Mouse (Mus musculus) mouse trophoblast stem cell (cell line): ENCODE results near the gene Dclre1b.
"Not testable (repeated sequence)": the region's sequence is repeated elsewhere in the genome, so short reads cannot be mapped to it uniquely, and the experiment has no call there.

ENCODE experiments used
- in situ Hi-C, 2 experiments: fragments of 300-500 bp; cut with MseI, MboI; formaldehyde crosslinking; loops; 2 replicates in 1 of 2; 3 replicates in 1 of 2; pipeline ENCODE4 v1.15.1; 2025

Dclre1b gene

DNA sequence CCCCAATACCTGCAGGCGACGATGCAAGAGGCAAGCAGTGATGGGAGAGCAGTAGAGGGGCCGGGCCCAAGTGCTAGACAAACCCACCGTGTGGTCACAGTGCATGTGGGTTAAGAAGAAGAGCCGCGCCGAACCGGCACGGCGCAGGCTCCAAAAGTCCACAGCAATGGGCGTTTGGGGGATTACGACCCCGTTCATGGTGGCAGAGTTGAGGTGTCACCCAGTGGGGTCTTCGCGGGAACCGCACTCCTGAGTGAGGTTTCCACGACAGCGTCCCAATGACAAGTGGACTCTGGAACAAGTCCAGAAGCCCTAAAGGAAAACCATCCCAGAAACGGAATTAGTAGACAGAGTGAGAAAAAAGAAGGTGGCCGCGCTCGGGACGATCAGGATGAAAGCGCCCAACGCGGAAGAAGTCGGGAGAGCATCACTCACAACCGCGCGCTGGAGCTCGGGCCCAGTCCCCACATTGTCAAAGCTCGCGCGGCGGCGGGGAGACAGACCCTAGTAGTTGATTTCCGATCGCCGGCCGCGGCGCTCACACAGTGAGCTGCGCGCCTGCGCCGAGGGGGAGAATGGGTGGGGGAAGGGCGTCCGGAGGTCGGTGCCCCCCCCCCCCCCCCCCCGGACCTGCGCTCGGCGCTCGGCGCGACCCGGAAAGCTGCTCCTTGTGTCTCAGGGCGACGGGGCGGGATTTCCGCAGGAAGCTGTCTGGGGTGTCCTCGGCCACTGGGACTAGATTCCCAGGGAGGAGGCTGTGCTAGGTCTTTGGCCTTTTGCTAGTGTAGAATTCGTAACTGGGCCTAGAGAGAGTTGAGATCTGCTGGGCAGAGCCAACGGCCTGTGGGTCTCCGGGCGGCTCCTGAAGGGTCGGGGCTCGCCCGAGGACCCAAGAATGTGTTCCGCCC lies at the start of gene Dclre1b, which contains the start of the genes Ap4b1 and Gm43064:
Gene Dclre1b, minus strand, starts transcription at position 554 of the 908 bp plus-strand sequence.
Gene Ap4b1, plus strand, starts transcription at position 630 of the 908 bp plus-strand sequence.
Gene Gm43064, plus strand, starts transcription at position 683 of the 908 bp plus-strand sequence.
- in situ Hi-C loops: no loop called here

DNA sequence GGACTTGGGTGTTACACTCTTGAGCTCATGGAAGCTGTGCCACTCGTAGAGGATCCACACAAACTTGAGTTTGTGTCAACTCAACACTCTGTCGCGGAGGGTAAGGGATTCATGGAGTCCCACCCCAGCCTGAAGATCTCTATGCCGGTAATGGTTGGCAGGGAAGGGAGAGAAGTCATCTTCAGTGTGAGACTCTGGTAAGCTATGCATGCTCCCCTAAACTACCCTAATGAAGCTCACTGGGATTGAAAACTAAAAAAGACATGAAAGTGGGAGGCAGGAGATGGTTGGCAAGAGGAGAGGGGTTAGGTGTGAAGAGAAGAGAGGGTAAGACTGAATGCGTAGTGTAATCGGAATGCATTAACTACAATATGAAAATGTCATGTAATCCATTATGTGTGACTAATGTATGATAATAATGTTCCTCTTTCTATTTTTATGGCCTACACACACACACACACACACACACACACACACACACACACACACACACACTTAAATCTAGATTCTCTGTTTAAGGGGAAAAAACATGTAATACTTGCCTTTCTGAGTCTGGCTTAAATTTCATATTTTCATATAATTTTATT lies 48.8 kb upstream of the Dclre1b start:
- in situ Hi-C loops: no loop called here

DNA sequence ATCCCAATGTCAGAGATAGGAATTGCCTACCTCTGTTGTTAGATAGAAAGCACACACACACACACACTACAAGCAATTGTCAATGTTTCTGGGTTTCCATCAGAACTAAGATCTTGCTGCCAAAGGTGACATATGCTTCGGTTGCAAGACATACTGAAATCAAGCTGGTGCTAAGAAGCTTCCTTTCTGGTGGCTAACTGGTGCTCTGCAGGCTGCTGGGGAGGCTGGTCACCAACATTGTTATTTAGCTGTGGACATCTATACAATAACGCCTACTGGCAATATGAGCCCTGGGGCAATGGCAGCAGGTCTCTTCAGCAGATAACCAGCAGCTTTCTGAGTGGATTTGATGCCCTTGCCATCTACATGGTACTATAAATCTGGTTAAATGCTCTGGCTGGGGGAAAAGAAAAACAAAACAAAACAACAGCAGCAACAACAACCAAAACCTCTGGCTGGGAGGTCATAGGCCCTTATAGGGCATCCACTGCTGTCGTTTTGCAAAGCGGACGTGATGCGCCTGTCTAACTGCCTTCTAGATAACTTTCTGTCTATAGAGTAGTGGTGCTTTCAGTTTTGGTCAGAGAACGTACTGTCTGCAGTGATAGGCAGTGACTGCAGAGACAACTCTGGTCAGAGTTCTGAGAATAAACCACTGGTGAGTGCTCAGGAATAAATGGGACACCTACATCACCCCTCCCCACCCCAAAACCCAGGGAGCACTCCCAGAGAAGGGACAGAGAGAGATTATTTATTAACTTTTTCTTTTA lies 48.0 kb upstream of the Dclre1b start:
- in situ Hi-C loops: no loop called here

DNA sequence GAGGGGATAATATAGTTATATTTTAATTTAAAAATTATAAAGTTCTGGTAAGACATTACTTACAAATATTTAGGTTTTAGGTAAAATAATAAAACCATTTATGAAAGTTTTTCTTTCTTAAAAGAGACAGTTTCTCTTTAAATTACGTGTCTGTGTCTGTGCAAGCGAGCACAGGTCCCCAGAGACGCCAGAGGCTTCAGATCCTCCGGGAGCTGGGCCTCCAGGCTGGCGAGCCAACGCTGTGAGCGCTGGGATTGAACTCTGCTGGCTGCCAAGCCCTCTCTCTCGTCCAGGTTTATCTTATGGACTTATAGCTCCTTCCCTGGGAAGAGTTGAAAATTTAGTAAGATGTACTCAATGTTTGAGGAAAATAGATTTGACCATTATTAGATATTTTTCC lies 44.6 kb upstream of the Dclre1b start:
- in situ Hi-C loops: loop anchor here in 1 of 2 experiments (5.0 kb wide), 1 partner anchor 33 kb away; no protein-coding TSS in a partner anchor

DNA sequence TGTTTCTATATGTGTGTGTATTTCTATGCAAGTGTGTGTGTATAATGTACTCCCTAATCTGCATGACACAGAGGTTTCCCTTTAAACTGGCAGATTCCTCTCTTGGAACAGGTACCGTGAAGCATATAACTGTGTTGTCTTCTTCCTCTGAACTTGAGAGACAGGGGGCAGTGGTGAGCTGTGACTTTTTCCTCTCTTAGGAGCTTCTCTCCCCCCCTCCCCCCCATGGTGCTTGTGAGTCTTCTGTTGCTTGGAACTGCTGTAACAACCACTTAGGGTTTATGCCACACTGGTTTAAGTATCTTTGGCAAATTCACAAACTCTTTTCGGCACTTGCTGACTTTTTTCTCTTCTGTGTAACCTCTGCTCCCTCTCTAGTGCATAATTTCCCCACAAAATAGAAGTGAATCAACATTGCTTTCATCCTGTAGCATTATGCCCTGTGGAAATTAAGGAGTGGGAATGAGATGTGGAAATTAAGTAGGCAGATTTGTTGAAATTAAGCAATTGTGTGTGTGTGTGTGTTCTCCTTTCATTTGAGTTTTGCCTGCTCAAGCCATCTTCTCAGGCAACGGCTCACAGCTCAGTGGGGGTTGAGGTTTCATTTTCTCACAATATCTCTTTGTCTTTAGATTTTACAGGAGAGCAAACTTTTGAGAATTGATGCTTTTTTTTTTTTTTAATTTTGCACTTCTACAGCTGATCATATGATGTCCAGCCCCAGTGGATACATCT lies 43.5 kb upstream of the Dclre1b start:
- in situ Hi-C loops: loop anchor here in 1 of 2 experiments (5.0 kb wide), 1 partner anchor 35 kb away; no protein-coding TSS in a partner anchor

DNA sequence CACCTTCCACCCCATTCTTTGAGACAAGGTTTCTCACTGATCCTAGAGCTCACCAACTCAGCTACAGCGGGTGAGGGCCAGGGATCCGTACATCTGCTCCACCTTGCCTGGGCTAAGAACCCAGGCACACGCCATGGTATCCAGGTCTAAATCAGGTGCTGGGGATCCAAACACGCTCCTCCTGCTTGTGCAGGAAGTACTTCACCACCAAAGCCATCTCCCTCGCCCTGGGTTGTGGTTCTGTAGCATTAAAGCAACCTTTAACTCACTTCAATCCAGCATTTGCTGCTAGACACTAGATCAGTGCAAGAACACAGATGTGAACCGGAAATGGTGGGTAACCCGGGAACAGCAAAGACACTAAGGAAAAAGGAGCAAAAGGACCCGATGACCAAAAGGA lies 42.6 kb upstream of the Dclre1b start:
- in situ Hi-C loops: loop anchor here in 1 of 2 experiments (5.0 kb wide), 1 partner anchor 35 kb away; no protein-coding TSS in a partner anchor

DNA sequence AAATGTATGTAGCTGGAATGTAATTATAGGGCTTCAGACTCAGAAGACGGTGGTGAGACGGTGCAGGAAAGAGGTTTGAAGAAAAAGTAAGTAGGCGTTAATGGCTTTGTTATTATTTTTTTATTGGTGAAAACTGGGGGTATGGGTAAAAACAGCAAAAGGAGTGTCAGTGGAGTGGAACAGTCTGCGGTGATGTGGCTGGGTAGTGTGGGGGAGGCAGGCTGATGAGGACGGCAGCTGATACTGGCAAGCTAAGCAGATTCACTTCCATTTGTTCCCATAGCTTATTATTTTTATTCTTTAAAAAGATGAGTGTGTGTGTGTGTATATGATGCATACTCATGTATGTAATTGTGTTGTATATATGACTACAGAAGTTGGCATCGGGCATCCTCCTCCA lies 42.2 kb upstream of the Dclre1b start:
- in situ Hi-C loops: loop anchor here in 1 of 2 experiments (5.0 kb wide), 1 partner anchor 36 kb away; no protein-coding TSS in a partner anchor

DNA sequence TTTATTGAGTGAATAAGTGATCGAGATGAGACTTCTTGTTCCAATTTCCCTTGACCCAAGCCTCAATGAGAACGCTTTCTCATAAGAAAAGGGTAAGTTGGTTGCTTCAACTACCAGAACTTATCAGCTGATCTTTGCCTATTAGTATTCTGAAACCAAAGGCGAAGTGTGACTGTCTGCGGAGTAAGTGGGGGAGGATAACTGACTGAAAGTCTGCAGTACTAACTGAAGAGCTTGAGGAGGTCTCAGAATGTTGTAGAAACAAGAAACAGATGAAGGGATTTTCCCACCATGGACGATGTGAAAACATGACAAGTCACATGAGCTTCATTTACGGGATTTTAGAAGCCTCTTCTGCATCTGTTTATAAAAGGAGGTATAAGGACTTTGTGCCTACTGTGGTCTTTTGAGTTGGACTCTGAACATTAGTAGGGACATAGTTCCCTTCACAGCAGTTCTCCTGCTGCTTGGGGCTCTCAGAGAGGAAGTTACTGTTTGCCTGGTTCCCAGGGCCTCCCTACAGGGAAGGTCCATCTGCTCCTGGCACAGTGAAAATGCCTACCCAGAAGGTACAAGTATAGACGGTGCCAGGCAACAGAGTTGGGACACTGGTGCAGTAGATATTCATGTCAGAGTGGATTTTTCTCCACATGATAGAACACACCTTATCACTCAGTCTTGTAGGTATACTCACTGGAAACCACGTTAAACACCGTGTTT lies 41.6 kb upstream of the Dclre1b start:
- in situ Hi-C loops: loop anchor here in 1 of 2 experiments (5.0 kb wide), 1 partner anchor 36 kb away; no protein-coding TSS in a partner anchor

DNA sequence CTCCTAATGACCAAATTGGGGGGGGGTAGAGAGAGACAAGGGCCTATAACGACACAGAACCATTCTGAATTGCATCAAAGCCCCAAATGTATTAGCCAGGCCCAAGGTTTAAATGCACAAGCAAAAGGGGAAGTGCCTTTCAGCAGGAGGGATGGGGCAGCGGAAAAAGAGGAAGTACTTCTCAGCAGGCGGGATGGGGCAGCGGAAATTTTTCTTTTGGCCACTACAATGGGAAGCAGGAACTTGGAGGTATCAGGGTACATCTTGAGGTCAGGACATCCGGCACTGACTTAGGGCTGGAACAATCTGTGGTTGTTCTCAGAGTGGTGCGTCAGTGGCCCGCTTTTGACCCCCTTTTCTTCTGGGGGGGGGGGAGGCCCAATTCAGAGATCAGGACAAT lies 31.7 kb upstream of the Dclre1b start:
- in situ Hi-C loops: not testable (repeated sequence)

DNA sequence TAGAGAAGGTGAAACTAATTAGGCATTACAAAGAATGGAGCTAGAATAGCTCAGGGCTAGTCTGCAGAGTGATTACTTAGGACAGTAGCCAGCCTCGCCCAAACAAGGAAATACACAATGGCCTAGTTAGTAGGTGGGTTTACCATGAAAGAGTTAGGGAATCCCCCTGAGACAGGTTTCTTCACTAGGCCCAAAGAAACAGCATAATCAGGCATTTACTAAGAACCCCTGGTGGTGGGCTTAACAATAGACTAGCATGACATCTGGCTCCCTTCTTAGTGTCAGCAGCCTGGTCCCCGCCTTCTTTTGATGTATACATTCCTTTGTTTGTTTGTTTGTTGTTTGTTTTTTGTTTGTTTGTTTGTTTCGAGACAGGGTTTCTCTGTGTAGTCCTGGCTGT lies 31.0 kb upstream of the Dclre1b start:
- in situ Hi-C loops: not testable (repeated sequence)

DNA sequence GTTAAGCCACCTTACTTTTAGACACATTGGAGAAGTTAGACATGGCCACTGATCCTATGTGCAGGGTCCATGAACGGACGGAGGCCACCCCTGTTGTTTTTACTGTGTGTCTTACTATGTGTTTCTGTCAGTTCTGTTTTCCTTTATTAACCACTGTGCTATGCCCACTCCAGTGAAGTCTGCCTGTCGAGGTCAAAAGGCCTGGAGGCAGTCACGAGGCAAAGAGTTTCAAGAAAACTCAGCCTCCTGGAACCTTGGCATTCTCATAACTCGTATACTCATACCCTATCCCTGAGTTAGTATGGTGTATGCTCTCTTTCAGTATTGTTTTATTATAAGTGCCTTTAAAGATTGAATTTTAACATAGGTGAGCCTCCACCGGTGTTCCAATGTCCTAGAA lies 30.5 kb upstream of the Dclre1b start:
- in situ Hi-C loops: no loop called here

DNA sequence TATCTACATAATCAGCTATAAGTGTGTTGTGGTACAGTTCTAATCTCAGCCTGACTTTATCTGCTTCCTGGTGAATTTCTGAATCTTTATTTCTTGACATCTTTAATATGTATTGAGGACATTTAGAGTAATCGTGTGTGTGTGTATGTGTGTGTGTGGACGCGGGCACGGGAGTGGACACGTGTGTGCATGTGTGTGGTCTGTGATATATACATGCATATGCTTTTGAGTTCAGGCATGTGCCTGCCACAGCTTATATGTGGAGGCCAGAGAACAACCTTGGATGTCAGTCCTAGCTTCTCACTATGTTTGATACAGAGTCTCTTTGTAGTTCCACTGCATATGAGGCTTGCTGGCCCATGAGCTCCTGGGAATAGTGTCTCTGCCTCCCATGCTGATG lies 27.2 kb upstream of the Dclre1b start:
- in situ Hi-C loops: no loop called here

DNA sequence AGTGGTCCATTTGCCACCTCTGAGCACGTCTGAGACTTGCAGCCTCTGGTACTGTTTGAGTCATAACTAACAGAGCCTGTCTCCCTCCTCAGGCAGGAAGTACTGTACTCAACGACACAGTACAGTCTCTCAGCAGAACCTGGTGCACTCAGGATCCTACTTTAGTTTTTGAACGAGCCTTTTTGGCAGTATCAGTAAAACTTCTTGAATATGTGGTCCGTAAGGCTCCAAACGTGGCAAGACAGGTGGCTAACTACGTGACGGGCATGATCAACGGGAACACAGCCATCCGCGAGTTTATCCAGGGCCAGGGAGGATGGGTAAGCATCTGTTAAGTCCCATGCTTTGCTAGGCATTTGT lies 26.7 kb upstream of the Dclre1b start:
- in situ Hi-C loops: no loop called here

DNA sequence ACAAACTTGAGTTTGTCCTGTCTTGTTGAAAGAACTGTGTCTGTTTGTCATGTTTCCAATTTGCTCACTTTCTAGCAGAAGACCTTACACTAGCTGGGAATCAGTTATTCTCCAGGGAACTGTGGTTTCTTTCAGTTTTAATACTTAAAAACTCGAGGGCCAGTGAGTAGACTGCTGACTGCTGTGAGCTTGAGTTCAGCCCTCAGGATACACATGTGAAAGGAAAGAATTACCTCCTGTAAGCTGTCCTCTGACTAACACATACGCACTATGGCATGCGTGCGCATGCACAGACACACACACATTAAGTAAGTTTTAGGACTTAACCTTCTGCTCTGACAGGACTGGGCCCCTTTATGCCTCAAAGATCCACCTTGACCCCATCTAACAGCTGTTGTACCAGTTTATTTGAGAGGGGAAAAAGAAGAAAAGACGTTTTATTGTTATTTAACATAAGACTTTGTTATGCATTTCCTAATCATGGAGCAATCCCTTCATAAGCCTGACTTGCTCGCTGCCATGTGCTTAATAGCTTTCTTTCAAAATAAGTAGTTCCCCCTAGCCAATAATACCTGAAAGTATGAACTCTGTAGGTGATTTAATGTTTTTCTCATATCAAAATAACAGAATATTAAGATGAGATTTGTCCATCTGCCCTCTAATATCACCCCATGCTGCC lies 26.2 kb upstream of the Dclre1b start:
- in situ Hi-C loops: no loop called here

DNA sequence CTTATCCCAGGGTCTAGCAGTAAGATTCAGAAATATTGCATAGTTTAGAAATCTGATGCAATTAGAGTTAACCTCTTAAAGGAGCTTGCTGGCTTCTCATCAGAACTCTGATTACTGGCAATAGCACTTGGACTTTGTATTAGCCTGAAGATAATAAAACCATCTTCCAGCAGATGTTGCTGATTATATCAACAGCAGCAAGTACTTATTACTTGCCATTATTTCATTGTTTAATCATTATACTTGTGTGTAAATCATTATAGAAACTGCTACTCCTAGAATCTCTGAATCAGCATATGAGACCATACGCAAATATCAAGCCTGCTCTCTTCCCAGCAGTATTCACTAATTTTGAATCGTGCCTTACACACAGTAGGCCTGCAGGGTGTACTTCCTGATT lies 24.8 kb upstream of the Dclre1b start:
- in situ Hi-C loops: no loop called here

DNA sequence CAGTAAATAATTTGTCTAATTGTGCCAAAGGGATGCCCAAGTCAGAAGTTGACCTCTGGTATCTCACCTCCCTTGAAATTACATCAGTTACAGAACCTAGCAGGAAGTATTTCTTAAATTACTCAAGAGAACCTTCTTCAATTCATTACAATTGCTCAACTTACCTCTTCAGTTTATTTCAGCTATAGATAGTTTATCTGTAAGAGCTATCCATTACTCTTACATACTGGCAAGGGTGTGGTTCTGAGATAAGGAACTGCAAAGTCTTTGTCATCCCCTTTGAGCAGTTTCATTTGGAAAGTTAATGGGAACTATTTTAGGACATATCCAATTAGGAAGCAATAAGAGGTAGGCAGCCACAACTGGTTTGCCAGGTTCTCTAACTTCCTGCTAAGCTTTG lies 23.2 kb upstream of the Dclre1b start, which contains the start of gene Bcl2l15:
Gene Bcl2l15, plus strand, starts transcription at position 176 of the 400 bp plus-strand sequence.
- in situ Hi-C loops: no loop called here

DNA sequence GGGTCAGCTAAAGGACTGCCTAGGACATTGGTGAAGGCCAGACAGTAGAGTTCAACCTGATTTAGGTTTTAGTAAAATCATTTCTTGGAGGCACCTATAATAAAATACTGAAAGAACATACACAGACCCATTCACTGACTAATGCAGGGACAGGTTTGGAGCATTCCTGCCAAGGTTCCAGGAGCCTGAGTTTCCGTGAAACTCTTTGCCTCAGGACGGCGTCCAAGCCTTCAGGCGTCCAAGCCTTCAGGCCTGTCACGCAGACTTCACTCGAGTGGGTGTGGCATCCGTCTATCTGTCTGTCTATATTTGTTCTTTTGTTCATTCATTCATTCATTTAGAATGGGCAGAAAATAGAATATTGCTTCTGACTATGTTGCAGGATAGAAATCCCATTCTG lies 21.9 kb upstream of the Dclre1b start:
- in situ Hi-C loops: no loop called here

DNA sequence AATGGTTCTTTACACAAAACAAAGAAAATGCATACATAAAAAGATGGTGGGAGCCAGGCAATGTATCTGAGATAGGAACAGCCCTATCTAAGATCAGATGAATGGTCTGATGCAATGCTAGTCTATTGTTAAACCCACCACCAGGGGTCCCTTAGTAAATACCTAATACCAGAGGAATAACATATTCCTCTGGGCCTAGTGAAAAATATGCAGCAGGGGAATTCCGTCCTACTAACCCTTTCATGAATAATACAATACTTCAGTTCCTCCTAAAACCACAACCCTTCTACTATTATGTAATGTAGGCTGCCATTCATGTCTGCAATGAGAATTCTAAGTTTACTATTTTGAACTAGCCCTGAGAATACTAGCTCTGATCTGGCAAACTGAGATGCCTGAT lies 21.4 kb upstream of the Dclre1b start:
- in situ Hi-C loops: not testable (repeated sequence)

DNA sequence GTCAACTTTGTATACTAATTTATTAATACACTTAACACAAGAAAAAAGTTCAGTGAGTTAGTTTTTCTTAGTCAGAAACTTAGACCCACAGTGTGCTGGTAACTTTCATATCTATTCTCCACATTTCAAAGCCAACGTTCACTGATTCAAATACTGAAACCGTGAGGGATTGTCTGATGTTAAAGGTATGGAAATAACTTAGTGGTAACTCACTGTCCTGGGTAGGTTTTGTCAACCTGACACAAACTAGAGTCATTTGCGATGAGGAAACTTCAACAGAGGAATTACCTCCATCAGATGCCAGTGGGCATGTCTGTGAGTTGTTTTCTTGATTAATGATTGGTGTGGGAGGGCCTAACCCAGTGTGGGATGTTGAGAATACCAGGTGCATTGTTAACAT lies 19.8 kb upstream of the Dclre1b start:
- in situ Hi-C loops: no loop called here

DNA sequence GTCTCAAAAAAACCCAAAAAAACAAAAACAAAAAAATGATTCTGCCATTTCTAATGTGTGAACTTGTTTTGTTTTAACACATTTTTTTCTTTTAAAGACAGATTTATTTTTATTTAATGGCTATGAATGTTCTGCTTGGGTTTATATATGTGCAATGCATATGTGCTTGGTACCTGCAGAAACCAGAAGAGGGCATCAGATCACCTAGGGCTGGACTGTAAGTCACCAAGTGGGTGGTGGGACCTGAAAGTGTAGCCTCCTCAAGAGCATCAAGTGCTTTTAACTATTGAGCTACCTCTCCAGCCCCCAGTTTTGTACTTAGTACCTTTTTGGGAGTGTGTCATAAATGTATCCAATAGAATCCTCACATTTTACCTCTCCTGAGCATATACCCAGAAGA lies 18.3 kb upstream of the Dclre1b start:
- in situ Hi-C loops: no loop called here
